Mouse (Mus musculus): Measurements from ENCODE around the gene Aff3. TPM values are rescaled to one million over a fixed set of nuclear protein-coding genes. Genes with fewer than 3 reads are reported as not detected.

Gene Aff3
- polyA plus RNA-seq, 1 experiment from 2014 or later: 1.5 TPM

DNA sequence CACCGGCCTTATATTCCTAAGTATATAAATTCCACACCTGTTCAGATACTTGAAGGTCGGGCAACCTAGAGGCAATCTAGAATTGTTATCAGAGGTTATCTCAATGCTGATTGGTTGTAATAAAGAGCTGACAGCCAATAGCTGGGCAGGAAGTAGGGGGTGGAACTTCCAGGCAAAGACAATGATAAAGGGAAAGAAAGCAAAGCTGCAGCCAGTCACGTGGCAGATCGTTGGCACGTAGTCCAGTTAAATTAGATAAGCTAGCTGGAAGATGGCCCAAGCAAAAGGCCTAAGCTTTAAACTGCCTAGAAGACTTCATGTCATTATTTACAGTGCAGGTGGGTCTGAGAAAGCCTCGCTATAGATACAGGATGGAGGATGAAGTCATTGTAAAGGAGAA is 531.8 kb downstream of the Aff3 start:
- Histone ChIP-seq H3K9ac (no peak overlapping the region), H3K4me3 (no peak overlapping the region), H3K27ac (no peak overlapping the region), H3K36me3 (no peaks in the 10 kb centered on the region), H3K9me3 (replicated peaks) (no peaks in the 10 kb centered on the region), H3K27me3 (replicated peaks) (no peaks in the 10 kb centered on the region), H3K4me1 (peaks cover 32% of the 10 kb centered on the region), H3K4me2 (no peak overlapping the region)
- ATAC-seq: no peak
- 53% methylated on average over 6 of the region's 6 CpGs for WGBS (ENCODE audit: insufficient replicate concordance)

DNA sequence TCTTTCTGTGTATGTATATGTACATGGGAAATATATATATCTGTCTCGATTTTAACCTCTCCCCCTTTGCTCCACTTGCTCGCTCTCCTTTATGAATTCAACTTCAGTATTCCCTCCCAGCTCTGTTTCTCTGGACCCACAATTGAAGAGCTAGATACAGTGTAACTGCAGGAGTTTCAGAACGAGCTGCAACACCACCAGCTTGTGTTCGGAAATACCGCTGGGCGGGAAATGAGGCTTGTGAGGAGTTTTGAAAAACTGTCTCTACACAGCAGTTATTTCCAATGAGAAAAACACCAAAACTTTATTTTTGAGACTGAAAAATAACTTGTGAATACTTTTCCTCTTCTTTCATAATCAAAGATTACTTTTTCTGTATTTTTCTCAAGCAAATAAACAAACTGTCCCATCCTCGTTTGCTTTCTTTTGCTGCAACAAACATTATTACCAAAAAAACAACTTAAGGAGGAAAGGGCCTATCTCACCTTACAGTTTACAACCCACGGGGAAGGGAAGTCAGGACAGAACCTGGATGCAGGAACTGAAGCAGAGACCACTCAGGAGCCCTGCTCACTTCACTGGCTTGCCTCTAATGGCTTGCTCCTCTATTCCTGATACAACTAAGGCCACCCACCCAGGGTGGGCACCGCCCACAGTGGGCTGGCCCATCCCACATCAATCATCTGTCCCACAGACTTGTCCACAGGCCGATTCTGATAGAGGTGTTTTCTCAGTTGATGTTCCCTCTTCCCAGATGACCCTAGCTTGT is 533.9 kb downstream of the Aff3 start:
- peak overlapping the region; percentile 98 for H3K9ac ChIP-seq
- peaks cover 50% of the 10 kb centered on the region for H3K4me1 ChIP-seq
- ATAC-seq: peak; percentile 45; the same call in 1 of the 2 replicates
- peak overlapping the region; percentile 91 for H3K4me2 ChIP-seq
- H3K27ac ChIP-seq: peak overlapping the region; percentile 96
- WGBS (ENCODE audit: insufficient replicate concordance): 42% methylated on average over 10 of the region's 10 CpGs
- no peaks in the 10 kb centered on the region for H3K27me3 ChIP-seq (replicated peaks)
- peaks cover 5% of the 10 kb centered on the region; the same call in 1 of the 2 replicates for H3K36me3 ChIP-seq
- peak overlapping the region; percentile 91 for H3K4me3 ChIP-seq
- H3K9me3 ChIP-seq (replicated peaks): no peaks in the 10 kb centered on the region

DNA sequence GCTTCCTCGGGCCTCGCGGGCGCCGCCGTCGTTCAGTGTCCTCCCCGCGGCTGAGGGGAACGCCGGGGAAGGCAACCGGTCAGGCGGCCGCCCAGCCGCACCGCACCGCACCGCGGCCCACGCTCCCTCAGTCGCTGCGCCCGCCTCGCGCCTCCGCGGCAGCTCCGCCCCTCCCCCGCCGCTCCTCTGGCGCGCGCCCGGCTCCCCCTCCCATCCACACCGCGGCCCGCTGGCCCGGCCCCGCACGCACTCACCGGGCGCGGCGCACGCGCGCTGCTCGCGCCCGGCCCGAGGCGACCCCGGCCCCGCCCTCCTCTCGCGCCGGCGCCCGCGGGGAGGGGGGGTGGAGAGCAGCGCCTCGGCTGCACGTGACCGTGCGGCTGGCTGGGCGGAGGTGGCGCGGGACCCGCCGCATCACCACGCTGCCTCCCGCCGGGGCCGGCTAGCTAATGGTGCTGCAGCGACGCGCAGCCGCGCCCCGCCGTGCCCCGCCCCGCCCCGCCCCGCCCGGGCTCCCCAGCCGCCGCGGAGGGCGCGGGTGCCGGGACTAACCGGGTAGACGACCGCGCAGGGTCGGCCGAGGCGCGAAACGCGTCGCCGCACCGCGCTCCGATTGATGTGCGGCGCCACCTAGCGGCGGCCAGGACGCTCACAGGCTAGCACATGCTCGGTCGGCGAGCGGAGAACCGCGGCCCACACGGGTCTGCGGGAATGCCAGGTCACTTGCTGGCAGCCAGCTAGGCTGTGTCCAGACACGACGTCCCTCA is 535.1 kb downstream of the Aff3 start, which contains the start of gene Rev1:
Gene Rev1, minus strand, starts transcription at position 301 of the 767 bp plus-strand sequence.
- WGBS (ENCODE audit: insufficient replicate concordance): 1% methylated on average over 84 of the region's 122 CpGs
- Histone ChIP-seq H3K4me2 (peak within 1 kb of the TSS; percentile 91), H3K36me3 (peaks cover 5% of the 10 kb centered on the region; the same call in 1 of the 2 replicates), H3K27ac (peak within 1 kb of the TSS; percentile 96), H3K4me3 (peak within 1 kb of the TSS; percentile 91), H3K9ac (peak within 1 kb of the TSS; percentile 98), H3K9me3 (replicated peaks) (no peaks in the 10 kb centered on the region), H3K27me3 (replicated peaks) (no peaks in the 10 kb centered on the region), H3K4me1 (peaks cover 60% of the 10 kb centered on the region)
- ATAC-seq: peak; percentile 93

DNA sequence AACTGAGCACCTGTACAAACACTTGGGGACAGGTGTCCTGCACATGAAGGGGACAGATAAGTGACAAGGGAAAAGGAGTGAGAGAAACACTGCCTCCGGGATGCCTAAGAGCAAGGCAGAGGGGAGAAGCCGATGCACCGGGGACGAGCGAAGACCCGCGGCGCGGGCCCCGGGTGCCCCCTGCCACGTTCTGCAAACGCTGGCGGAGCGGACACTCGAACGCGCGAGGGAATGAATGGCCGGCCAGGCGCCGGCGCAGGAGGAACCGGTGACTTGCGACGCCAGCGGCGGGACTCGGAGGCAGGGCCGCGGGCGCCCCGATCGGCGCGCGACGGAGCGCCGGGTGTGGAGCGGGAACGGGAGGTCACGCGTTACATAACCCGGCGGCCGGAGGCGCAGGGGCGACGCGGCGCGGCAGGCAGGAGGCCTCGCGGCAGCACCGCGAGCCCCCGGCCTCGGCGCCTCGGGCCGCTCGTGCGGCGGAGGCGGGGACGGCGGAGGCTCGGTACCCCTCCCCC is 535.8 kb downstream of the Aff3 start:
- no peaks in the 10 kb centered on the region for H3K9me3 ChIP-seq (replicated peaks)
- under 1% methylated on average over 53 of the region's 68 CpGs for WGBS (ENCODE audit: insufficient replicate concordance)
- peak overlapping the region; percentile 96 for H3K27ac ChIP-seq
- peak; percentile 24 for ATAC-seq
- H3K9ac ChIP-seq: peak overlapping the region; percentile 98
- peaks cover 65% of the 10 kb centered on the region for H3K4me1 ChIP-seq
- H3K4me3 ChIP-seq: peak overlapping the region; percentile 91
- H3K4me2 ChIP-seq: peak overlapping the region; percentile 91
- peaks cover 5% of the 10 kb centered on the region; the same call in 1 of the 2 replicates for H3K36me3 ChIP-seq
- no peaks in the 10 kb centered on the region for H3K27me3 ChIP-seq (replicated peaks)

Other genes starting within 250 kb of the Aff3 start
- 0.15 and 0.31 TPM in 2 replicates for gene Lonrf2, start 171.8 kb upstream of the Aff3 start, polyA plus RNA-seq (2016; fragmentation: Nextera tagmentation; extraction: Ambion mirVana)
- gene Chst10, start 233.2 kb upstream of the Aff3 start, polyA plus RNA-seq (2016; fragmentation: Nextera tagmentation; extraction: Ambion mirVana): 0.61 and 0.86 TPM in 2 replicates